Mouse (Mus musculus) layer of hippocampus, adult 9-11 months (tissue): Measurements from ENCODE around the gene Slc16a12.
"Not testable (repeated sequence)": the region's sequence is repeated elsewhere in the genome, so short reads cannot be mapped to it uniquely, and the experiment has no call there.

Experiments
- DNase-seq: peaks from one replicate; pipeline ENCODE4 v3.0.0; 2022

Gene Slc16a12

GRCm38 (mm10) chr19:34662740-34663139 is 84.3 kb downstream of the Slc16a12 start:
- no peak for DNase-seq

GRCm38 (mm10) chr19:34662067-34662507 is 85.0 kb downstream of the Slc16a12 start:
- peak; percentile 53 for DNase-seq

DNA sequence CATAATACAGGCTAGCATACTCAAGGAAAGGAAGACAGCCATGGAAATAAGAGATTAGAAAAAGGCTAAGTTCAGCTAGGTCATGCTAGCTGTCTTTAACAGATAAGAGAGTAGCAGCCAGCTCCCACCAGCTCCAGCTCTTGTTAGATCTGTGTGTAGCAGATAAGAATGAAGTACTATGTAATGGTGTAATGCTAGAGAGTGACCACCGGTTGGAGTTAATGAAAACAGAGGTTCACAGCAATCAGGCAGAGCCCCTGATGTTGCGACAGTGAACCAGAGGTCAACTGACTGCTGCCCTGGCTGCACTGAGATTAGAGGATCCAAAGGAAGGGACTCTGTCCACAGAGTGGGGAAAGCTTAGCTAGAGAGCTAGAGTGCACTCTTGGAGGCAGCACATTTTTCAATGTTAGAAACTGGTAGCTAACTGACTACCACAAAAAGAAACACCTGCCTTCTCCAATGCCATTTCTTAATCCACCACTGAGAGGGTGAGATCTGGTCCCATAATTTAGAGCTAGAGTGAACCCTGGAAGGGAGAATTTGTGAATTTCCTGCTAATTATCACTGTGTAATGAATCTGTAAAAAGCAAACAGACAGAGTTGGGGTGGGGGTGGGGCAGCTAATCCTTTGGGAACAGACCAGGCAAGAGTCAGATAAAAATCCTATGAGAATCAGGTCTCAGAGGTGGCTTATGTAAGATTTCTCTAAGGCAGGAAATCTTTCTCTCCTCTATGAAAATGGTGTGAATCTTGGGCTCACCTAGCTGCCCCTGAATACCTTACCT is 90.4 kb downstream of the Slc16a12 start:
- DNase-seq = no peak

DNA sequence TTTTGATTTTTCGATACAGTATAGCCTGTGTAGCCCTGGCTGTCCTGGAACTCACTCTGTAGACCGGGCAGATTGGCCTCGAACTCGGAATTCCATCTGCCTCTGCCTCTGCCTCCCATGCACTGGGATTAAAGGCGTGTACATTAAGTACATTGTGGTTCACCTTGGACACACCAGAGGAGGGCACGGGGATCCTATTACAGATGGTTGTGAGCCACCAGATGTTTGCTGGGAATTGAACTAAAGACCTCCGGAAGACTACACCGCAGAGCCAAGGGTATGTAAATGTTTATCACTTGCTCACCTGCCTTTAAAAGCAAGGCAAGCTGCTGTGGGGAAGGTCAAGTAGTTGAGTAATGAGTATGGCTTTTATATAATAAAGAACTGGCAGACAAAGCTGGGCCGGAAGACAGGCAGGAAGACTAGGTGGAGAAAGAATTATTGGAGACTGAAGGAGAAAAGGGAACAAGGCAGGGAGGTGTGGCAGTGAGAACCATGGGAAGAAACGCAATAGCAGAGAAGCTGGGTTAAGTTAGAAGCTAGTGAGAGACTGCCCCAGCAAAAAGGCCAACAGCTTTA is 91.8 kb downstream of the Slc16a12 start:
- DNase-seq = no peak

DNA sequence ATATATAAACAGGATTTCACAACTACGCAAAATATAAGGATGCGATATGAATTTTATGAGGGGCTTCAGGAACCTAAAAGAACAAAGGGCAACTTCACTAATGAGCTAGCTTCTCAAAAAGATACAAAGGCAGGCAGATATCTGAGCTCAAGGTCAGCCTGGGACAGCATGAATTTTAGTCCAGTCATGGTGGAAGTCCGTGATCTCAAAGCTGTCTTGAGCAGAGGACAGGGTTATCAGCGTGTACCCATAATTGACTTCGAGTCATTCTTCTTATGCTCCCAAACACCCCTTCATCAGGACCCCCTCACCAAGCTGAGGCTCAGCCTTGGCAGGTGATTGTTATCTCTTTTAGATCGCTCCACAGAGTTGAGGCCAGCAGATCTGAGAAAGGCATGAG is 96.1 kb downstream of the Slc16a12 start:
- DNase-seq = no peak

DNA sequence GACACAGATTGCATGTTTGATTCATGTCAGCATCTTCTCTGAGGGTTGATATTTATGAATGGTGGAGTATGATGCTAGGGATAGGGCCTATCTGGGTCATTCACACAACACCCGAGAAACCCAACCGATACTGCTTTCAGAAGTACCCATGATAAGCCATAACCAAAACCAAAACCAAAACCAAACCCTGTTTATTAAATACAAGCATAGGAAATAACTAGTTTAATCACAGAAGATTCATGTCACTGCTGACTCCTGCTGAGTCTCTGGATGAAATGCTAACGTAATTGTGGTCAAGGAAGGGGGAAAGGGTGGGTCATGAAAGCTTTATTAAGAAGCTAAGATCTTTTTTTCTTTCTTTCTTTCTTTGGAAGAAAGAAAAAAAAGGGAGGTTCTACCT is 96.8 kb downstream of the Slc16a12 start:
- DNase-seq = no peak

DNA sequence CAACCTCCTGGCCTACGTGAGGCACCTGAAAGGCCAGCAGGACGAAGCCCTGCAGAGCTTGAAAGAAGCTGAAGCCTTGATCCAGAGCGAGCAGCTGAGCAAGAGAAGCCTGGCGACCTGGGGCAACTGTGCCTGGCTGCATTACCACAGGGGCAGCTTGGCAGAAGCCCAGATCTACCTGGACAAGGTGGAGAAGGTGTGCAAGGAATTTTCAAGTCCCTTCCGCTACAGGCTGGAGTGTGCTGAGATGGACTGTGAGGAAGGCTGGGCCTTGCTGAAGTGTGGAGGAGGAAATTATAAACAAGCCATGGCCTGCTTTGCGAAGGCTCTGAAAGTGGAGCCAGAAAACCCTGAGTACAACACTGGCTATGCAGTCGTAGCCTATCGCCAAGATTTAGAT is 99.5 kb downstream of the Slc16a12 start:
- not testable (repeated sequence) for DNase-seq

- no peak for DNase-seq
These were observed 104.5 kb downstream of the Slc16a12 start for GRCm38 (mm10) chr19:34642616-34643015.

DNA sequence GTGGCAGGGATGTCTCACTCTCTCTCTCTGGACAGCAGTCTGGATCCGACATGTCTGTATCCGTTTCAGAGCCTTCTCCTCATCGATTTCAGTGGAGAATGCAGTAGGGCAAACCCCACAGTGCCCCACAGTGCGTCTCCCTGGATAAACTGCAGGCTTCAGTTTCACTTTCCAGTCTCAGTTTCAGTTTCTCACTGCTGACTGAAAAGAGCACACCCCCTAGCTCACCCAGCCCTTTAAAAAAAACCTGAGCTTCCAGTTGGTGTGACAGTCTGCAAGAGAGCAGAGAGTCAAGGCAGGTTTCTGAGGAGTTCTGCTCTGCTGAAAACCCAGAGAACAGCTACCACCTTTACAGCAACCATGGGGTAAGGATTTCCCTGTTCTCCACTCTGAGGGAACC is 106.5 kb downstream of the Slc16a12 start, which contains the start of the genes Ifit1bl2 and Ifit1:
Ifit1bl2 (minus strand) TSS at position 121 of the 400 bp plus-strand sequence.
Ifit1 (plus strand) TSS at position 249 of the 400 bp plus-strand sequence.
- DNase-seq = no peak

DNA sequence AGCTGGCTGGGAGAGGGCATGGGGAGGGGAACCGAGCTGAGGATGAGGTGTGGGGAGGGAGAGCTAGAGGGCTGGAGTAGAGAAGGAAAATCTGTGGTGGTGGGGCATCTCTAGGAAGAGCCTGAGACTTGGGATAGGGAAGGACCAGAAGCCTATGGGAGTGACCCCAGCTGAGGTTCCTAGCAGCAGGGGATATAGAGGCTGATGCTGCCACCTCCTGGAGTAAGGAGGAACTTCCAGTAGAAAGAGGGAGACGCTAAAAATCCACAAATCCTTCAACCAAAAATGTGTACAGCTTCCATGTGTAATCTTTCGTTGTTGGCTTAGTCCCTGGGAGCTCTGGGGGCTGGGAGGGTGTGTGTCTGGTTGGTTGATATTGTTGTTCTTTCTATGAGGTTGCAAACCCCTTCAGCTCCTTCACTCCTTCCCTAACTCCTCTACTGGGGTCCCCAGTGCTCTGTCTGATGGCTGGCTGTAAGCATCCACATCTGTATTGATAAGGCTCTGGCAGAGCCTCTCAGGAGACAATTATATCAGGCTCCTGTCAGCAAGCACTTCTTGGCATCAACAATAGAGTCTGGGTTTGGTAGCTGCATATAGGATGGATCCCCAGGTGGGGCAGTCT is 110.0 kb downstream of the Slc16a12 start:
- peak; percentile 36 for DNase-seq

GRCm38 (mm10) chr19:34633484-34633883 is 113.6 kb downstream of the Slc16a12 start:
- no peak for DNase-seq

DNA sequence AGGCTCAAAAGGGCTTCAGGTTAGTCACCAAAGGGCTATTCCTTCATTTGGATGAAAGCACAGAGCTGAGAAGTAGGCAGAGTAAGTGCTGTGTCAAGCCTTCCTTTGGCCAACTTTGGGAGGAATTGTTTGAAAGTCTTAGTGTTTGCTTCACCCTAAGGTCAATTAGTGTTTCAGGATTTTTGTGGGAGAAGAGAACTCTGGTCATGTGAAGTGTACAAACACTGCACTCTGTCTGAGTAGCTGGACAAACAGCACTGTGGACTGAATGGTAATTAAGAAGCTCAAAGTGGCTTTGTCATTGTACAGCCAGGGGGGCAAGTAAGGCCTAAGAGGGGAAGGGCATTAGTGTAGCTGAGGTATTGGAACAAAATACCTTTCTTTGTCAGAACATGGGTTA is 115.6 kb downstream of the Slc16a12 start:
- no peak for DNase-seq

GRCm38 (mm10) chr19:34627496-34627895 is 119.6 kb downstream of the Slc16a12 start:
- no peak for DNase-seq

GRCm38 (mm10) chr19:34624663-34625062 is 122.4 kb downstream of the Slc16a12 start:
- DNase-seq = no peak

- DNase-seq = no peak
These were observed 123.3 kb downstream of the Slc16a12 start for GRCm38 (mm10) chr19:34623781-34624180.

DNA sequence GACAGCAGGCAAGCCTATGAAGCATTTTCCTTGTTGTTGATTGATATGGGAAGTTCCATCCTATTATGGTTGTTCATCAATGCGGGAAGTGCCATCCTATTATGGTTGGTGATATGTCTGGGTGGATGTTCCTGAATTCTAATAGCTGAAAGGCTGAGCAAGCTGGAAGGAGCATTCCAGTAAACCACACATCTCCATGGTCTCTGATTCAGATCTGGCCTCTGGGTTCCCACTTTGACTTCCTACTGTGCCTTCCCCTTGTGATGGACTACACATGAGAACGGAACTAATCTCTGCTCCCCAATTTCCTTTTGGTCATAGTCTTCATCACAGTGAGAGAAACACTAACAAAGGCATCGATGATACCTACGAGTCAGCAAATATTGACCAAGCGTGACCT is 126.2 kb downstream of the Slc16a12 start:
- DNase-seq = no peak
